Mouse (Mus musculus) left cerebral cortex, adult 2 months (tissue): ENCODE measurements around the gene Slc16a3. TPM values are rescaled to one million over a fixed set of nuclear protein-coding genes. Genes with fewer than 3 reads are reported as not detected.

ENCODE experiments used
- DNase-seq, 2 experiments: peaks; one replicate each; pipeline ENCODE4 v3.0.0; 2021 to 2022; ENCODE audit warnings: low spot score in 2 of 2, mixed read lengths in 1 of 2; ENCODE audit errors: extremely low spot score in 1 of 2
- H3K27ac ChIP-seq: fragments of 200-600 bp; 2 replicates; pipeline ENCODE4 v1.8.1; 2022
- H3K4me3 ChIP-seq: fragments of 200-600 bp; 2 replicates; pipeline ENCODE4 v1.8.1; 2022
- CTCF ChIP-seq: fragments of 200-600 bp; IDR thresholded peaks from 2 replicates; pipeline ENCODE4 v1.8.1; 2022; ENCODE audit warnings: antibody characterized with exemption, mild to moderate bottlenecking, moderate library complexity
- intact Hi-C: fragments of 180-260 bp; cut with DNase I; formaldehyde crosslinking; loops from one replicate; pipeline ENCODE4 v1.15.1; 2025
- total RNA-seq, 2 experiments: library from RNA; stranded (reverse); gene quantifications; 2 replicates each; pipeline ENCODE4 v1.2.3; 2021

Slc16a3 gene
- total RNA-seq, 2 experiments from 2014 or later: 3.3 to 4.5 TPM

GRCm38 (mm10) chr11:120922528-120922927, 25.8 kb upstream of the Slc16a3 start:
- DNase-seq: no peak
- no peak for TF ChIP-seq CTCF
- intact Hi-C loops: no loop called here
- no peak overlapping the region for H3K4me3 ChIP-seq
- H3K27ac ChIP-seq: no peak overlapping the region

DNA sequence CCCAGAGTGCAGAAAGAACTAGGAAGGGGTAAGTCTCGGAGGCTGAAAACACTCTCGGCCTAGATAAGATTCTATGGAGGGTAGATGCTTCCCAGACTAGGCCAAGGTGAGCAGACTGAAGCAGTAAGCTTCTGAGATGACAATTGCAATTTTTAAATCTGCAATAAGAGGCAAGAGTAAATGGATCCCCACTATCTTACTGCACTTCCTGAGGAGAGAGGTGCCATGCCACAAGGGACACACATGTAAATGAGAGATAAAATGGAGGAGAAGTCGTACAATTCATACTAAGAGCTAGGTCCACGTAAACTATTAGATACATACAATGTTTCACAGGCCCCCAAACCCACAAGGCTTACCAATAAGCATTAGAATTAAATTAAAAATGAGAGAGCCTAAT, 19.8 kb upstream of the Slc16a3 start:
- no peak for DNase-seq
- Histone ChIP-seq H3K4me3 (no peak overlapping the region), H3K27ac (no peak overlapping the region)
- intact Hi-C loops: no loop called here
- no peak for TF ChIP-seq CTCF

- Histone ChIP-seq H3K27ac (no peak overlapping the region), H3K4me3 (no peak overlapping the region)
- TF ChIP-seq CTCF: no peak
- no peak for DNase-seq
- intact Hi-C loops: no loop called here
Measured at GRCm38 (mm10) chr11:120931479-120931878, 16.8 kb upstream of the Slc16a3 start.

- peak; percentile 90 to 96 for DNase-seq
- no peak for TF ChIP-seq CTCF
- intact Hi-C loops: no loop called here
- peak within 1 kb of the TSS; percentile 64 for H3K4me3 ChIP-seq
- H3K27ac ChIP-seq: peak within 1 kb of the TSS; percentile 91
Measured at GRCm38 (mm10) chr11:120932564-120933398, 15.5 kb upstream of the Slc16a3 start, which contains the start of gene Ccdc57. TSS of gene Ccdc57 (minus strand) at chr11:120932872.

DNA sequence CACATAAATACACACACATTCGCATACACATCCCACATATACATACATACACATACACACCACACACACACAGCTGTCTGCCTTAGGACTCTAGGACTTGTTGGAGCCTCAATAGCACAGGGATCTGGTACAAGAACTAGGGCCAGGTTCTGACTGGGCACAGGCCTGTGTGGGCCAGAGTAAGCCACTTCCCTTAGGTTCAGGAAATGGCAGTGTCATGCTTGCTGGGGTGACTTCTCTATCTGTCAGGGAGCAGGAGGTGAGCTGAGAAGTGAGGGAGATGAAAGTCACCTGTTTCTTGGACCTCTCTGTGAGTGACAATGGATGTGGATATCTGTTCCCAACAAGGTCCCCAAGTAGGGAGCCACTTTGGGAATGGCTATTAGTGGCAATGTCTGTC, 10.3 kb upstream of the Slc16a3 start:
- no peak overlapping the region for H3K27ac ChIP-seq
- no peak for TF ChIP-seq CTCF
- intact Hi-C loops: no loop called here
- DNase-seq: no peak
- no peak overlapping the region for H3K4me3 ChIP-seq

DNA sequence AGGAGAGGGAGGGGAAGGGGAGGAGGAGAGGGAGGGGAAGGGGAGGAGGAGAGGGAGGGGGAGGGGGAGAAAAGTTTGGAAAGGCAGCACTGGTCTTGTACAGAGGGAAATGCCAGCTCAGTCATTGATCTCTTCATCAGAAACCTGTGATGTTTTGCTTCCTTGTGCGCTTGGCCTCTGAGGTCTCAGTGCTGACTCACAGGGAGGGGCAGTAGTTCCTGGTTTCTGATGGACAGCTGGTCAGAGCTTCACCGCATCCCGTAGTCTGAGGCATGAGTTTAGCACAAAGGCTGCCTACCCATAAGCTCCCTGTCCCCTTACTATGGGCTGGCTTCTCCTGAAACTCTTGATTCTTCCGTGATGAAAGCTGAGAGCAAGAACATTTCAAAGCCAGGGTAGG, 9.5 kb upstream of the Slc16a3 start:
- no peak for TF ChIP-seq CTCF
- no peak for DNase-seq
- H3K27ac ChIP-seq: no peak overlapping the region
- no peak overlapping the region for H3K4me3 ChIP-seq
- intact Hi-C loops: no loop called here

- no peak overlapping the region for H3K27ac ChIP-seq
- no peak for TF ChIP-seq CTCF
- intact Hi-C loops: no loop called here
- no peak for DNase-seq
- H3K4me3 ChIP-seq: no peak overlapping the region
Measured at GRCm38 (mm10) chr11:120939712-120940341, 8.5 kb upstream of the Slc16a3 start.

- Histone ChIP-seq H3K4me3 (no peak overlapping the region), H3K27ac (no peak overlapping the region)
- intact Hi-C loops: no loop called here
- no peak for DNase-seq
- no peak for TF ChIP-seq CTCF
Measured at GRCm38 (mm10) chr11:120940959-120941358, 7.3 kb upstream of the Slc16a3 start.

- DNase-seq: no peak
- TF ChIP-seq CTCF: no peak
- intact Hi-C loops: no loop called here
- Histone ChIP-seq H3K4me3 (no peak overlapping the region), H3K27ac (no peak overlapping the region)
Measured at GRCm38 (mm10) chr11:120945266-120945665, 3.0 kb upstream of the Slc16a3 start.

DNA sequence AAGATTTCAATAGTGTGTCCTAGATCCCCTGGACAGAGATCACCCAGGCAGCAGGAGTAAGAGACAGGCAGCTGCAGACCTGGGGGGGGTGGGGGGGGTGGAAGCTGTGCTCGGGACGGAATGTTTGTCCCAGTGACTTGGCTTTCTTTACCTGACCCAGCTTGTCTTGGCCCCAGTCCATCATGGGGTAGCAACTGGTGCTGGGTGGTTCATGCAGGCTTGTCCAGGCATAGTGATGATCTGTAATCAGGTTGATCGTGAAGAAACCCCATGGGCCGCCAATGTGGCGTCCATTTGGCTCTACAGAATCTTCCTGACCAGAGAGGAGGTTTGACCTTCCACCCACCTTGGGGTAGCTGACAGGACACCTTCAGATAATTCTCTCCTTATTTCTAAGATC, 2.4 kb upstream of the Slc16a3 start:
- no peak for DNase-seq
- no peak for TF ChIP-seq CTCF
- intact Hi-C loops: no loop called here
- no peak overlapping the region for H3K4me3 ChIP-seq
- no peak overlapping the region for H3K27ac ChIP-seq

- TF ChIP-seq CTCF: peak; percentile 4; the same call in 1 of the 2 replicates
- H3K4me3 ChIP-seq: peak overlapping the region; percentile 41
- H3K27ac ChIP-seq: no peak overlapping the region
- DNase-seq: no peak
- intact Hi-C loops: no loop called here
Measured at GRCm38 (mm10) chr11:120948861-120949851, 876 bp downstream of the Slc16a3 start.
